In the genomic region with DNA sequence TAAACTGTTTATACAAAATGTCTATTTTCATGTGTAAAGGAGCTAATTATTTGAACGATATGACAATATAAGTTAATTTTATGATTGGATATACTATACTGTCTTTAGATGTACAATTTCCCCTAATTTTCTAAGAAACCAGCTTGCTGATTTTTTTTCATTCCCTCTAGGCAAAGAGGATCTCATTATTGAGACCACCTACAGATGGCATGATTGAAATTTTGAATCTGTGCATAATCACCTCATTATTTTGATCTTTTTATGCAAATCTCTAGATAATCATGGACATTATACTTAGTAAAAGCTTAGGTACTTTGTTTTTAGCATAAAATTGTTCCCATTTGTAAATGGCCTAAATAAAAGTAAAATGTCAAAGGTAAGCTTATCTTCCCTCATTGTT, we compare ENCODE assay signal across 15 mouse cellular contexts.
"Had no signal": no experiment of that assay in that cellular context is flagged by ENCODE, and none has a peak within 500 bp of the region (broad histone marks: within the 10 kb centered on the region; RNA-seq: fewer than 3 reads in every experiment).

No protein-coding gene starts in this region.

- H3K9ac ChIP-seq: kidney, embryonic 15.5 days; liver, embryonic 15.5 days; stomach, embryonic 15.5 days had no signal

- H3K27me3 ChIP-seq: kidney, embryonic 15.5 days; liver, embryonic 15.5 days; stomach, embryonic 15.5 days had no signal

- H3K4me1 ChIP-seq: kidney, embryonic 15.5 days; limb, embryonic 10.5 days; liver, embryonic 15.5 days; stomach, embryonic 15.5 days had no signal

- H3K27ac ChIP-seq: kidney, embryonic 15.5 days; left cerebral cortex, adult 2 months; limb, embryonic 10.5 days; liver, embryonic 15.5 days; stomach, embryonic 15.5 days had no signal

- H3K36me3 ChIP-seq: kidney, embryonic 15.5 days; limb, embryonic 10.5 days; liver, embryonic 15.5 days; stomach, embryonic 15.5 days had no signal

- H3K4me3 ChIP-seq: kidney, embryonic 15.5 days; left cerebral cortex, adult 2 months; limb, embryonic 10.5 days; liver, embryonic 15.5 days; stomach, embryonic 15.5 days had no signal

- H3K4me2 ChIP-seq: kidney, embryonic 15.5 days; liver, embryonic 11.5 days; liver, embryonic 15.5 days; stomach, embryonic 15.5 days had no signal

- ATAC-seq: intestine, embryonic 16.5 days; lung, postnatal 0 days had no signal

- H3K9me3 ChIP-seq: kidney, embryonic 15.5 days; limb, embryonic 10.5 days; liver, embryonic 15.5 days; stomach, embryonic 15.5 days had no signal

- DNase-seq: kidney, adult 2 months; kidney, postnatal 14 days; lung, adult 2 months; lung, postnatal 36 days; right cerebral cortex, postnatal 14 days; thymus, adult 2 months; thymus, postnatal 25 days had no signal
